ENCODE assay signal across 27 mouse cellular contexts in the genomic region with DNA sequence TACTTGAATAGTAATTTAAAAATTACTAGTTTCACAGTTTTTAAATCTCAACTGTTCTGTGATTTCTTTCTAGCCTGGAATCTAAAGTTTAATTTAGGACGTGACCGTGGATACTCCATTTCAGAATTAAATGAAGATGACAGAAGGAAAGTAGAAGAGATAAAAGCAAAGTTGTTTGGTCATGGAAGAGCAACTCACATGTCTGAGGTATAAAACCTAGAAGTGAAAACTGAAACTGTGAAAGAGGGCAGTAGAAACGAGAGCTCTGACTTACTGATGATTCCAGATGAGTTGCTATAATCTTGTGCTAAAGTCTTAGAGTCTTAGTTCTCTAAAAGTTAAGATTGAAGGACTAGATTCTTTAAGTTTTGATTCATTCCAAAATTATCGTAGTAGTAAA.
"Had no signal": no experiment of that assay in that cellular context is flagged by ENCODE, and none has a peak within 500 bp of the region (broad histone marks: within the 10 kb centered on the region; RNA-seq: fewer than 3 reads in every experiment).

No protein-coding gene starts in this region.

- H3K4me3 ChIP-seq: embryonic facial prominence, embryonic 10.5 days; embryonic facial prominence, embryonic 12.5 days; embryonic facial prominence, embryonic 13.5 days; embryonic facial prominence, embryonic 15.5 days; erythroblast, embryonic 14.5 days; forebrain, embryonic 10.5 days; forebrain, embryonic 12.5 days; forebrain, embryonic 13.5 days; forebrain, embryonic 15.5 days; gastrocnemius, adult 2 months; heart, adult 2 months had no signal

- DNase-seq: cerebellum, adult 9-10 months; cerebellum, adult 9-11 months; cerebellum, postnatal 10 days; cerebellum, postnatal 14 days; cerebellum, postnatal 25 days; cerebellum, postnatal 36 days; embryo, embryonic 11 days; forebrain, postnatal 0 days; gastrocnemius, adult 2 months; gastrocnemius, postnatal 10 days; gastrocnemius, postnatal 14 days; gastrocnemius, postnatal 25 days; gastrocnemius, postnatal 36 days; heart, adult 11 months; heart, adult 18-20 months; heart, adult 2 months had no signal

- ATAC-seq: forebrain, embryonic 13.5 days; forebrain, embryonic 14.5 days; forebrain, embryonic 15.5 days; forebrain, embryonic 16.5 days; forebrain, postnatal 0 days had no signal

- H3K9me3 ChIP-seq: embryonic facial prominence, embryonic 10.5 days; embryonic facial prominence, embryonic 12.5 days; embryonic facial prominence, embryonic 13.5 days; embryonic facial prominence, embryonic 15.5 days; forebrain, embryonic 10.5 days; forebrain, embryonic 12.5 days; forebrain, embryonic 13.5 days; forebrain, embryonic 15.5 days had no signal

- H3K4me2 ChIP-seq: embryonic facial prominence, embryonic 12.5 days; embryonic facial prominence, embryonic 13.5 days; embryonic facial prominence, embryonic 15.5 days; forebrain, embryonic 12.5 days; forebrain, embryonic 13.5 days; forebrain, embryonic 15.5 days had no signal

- H3K4me1 ChIP-seq: embryonic facial prominence, embryonic 10.5 days; embryonic facial prominence, embryonic 12.5 days; embryonic facial prominence, embryonic 13.5 days; embryonic facial prominence, embryonic 15.5 days; forebrain, embryonic 10.5 days; forebrain, embryonic 12.5 days; forebrain, embryonic 13.5 days; forebrain, embryonic 15.5 days had no signal

- H3K9ac ChIP-seq: embryonic facial prominence, embryonic 12.5 days; embryonic facial prominence, embryonic 13.5 days; embryonic facial prominence, embryonic 15.5 days; forebrain, embryonic 12.5 days; forebrain, embryonic 13.5 days; forebrain, embryonic 15.5 days; forebrain, postnatal 0 days had no signal

- H3K27me3 ChIP-seq: embryonic facial prominence, embryonic 12.5 days; embryonic facial prominence, embryonic 13.5 days; embryonic facial prominence, embryonic 15.5 days; forebrain, embryonic 12.5 days; forebrain, embryonic 13.5 days; forebrain, embryonic 15.5 days had no signal

- H3K27ac ChIP-seq: embryonic facial prominence, embryonic 10.5 days; embryonic facial prominence, embryonic 12.5 days; embryonic facial prominence, embryonic 13.5 days; embryonic facial prominence, embryonic 15.5 days; forebrain, embryonic 10.5 days; forebrain, embryonic 12.5 days; forebrain, embryonic 13.5 days; forebrain, embryonic 15.5 days; gastrocnemius, adult 2 months; heart, adult 2 months had no signal
